Mouse (Mus musculus): ENCODE data around the gene Cds2. TPM values are rescaled to one million over a fixed set of nuclear protein-coding genes. Genes with fewer than 3 reads are reported as not detected.
"Not testable (repeated sequence)": the region's sequence is repeated elsewhere in the genome, so short reads cannot be mapped to it uniquely, and the experiment has no call there.

Cds2 gene
- polyA plus RNA-seq, 1 experiment from 2014 or later, result 44.7 TPM

- DNase-seq (peak; percentile 20), ATAC-seq (ENCODE audit: low FRiP score, low TSS enrichment) (peak; percentile 64; the same call in 1 of the 2 replicates)
- 37% methylated on average over 15 of the region's 15 CpGs for whole genome bisulfite sequencing
- no peaks in the 10 kb centered on the region for H3K36me3 ChIP-seq (ENCODE audit: control insufficient read depth, insufficient read depth, low read length)
- H3K4me3 ChIP-seq (replicated peaks; ENCODE audit: low read depth, low read length), result no peak overlapping the region
- 0 out of 2 replicates have a peak overlapping the region, but pooled peaks have one; percentile 13 for H3K27ac ChIP-seq (replicated peaks; ENCODE audit: low read depth, low read length)
- no peak overlapping the region for H3K9ac ChIP-seq (replicated peaks; ENCODE audit: low read length)
- H3K9me3 ChIP-seq (ENCODE audit: control insufficient read depth, low read length), result no peaks in the 10 kb centered on the region
- no peaks in the 10 kb centered on the region for H3K27me3 ChIP-seq (ENCODE audit: control insufficient read depth, insufficient read depth, low read length)
- H3K4me1 ChIP-seq (ENCODE audit: control insufficient read depth, insufficient read depth, low read length), result peaks cover 22% of the 10 kb centered on the region
- H3K4me2 ChIP-seq (ENCODE audit: low read length), result no peak overlapping the region
These were observed 20.5 kb downstream of the Cds2 start for GRCm38 (mm10) chr2:132283236-132284070.

- no peaks in the 10 kb centered on the region for H3K36me3 ChIP-seq (ENCODE audit: control insufficient read depth, insufficient read depth, low read length)
- no peak overlapping the region for H3K9ac ChIP-seq (replicated peaks; ENCODE audit: low read length)
- H3K9me3 ChIP-seq (ENCODE audit: control insufficient read depth, low read length), result no peaks in the 10 kb centered on the region
- no peak overlapping the region for H3K4me2 ChIP-seq (ENCODE audit: low read length)
- H3K27ac ChIP-seq (replicated peaks; ENCODE audit: low read depth, low read length), result no peak overlapping the region
- no peak overlapping the region for H3K4me3 ChIP-seq (replicated peaks; ENCODE audit: low read depth, low read length)
- no peak for ATAC-seq (ENCODE audit: low FRiP score, low TSS enrichment)
- WGBS, result 91% methylated on average over 12 of the region's 12 CpGs
- no peak for DNase-seq
- H3K27me3 ChIP-seq (ENCODE audit: control insufficient read depth, insufficient read depth, low read length), result no peaks in the 10 kb centered on the region
- peaks cover 21% of the 10 kb centered on the region for H3K4me1 ChIP-seq (ENCODE audit: control insufficient read depth, insufficient read depth, low read length)
These were observed 21.7 kb downstream of the Cds2 start for GRCm38 (mm10) chr2:132284492-132285139.

- peaks cover 19% of the 10 kb centered on the region for H3K4me1 ChIP-seq (ENCODE audit: control insufficient read depth, insufficient read depth, low read length)
- 95% methylated on average over 5 of the region's 5 CpGs for WGBS
- not testable (repeated sequence) for DNase-seq; H3K9me3 ChIP-seq (ENCODE audit: control insufficient read depth, low read length); ATAC-seq (ENCODE audit: low FRiP score, low TSS enrichment); H3K4me2 ChIP-seq (ENCODE audit: low read length); H3K36me3 ChIP-seq (ENCODE audit: control insufficient read depth, insufficient read depth, low read length); H3K9ac ChIP-seq (replicated peaks; ENCODE audit: low read length); H3K27ac ChIP-seq (replicated peaks; ENCODE audit: low read depth, low read length); H3K4me3 ChIP-seq (replicated peaks; ENCODE audit: low read depth, low read length); H3K27me3 ChIP-seq (ENCODE audit: control insufficient read depth, insufficient read depth, low read length)
These were observed 22.8 kb downstream of the Cds2 start for GRCm38 (mm10) chr2:132285722-132286121.

GRCm38 (mm10) chr2:132286376-132287076, 23.6 kb downstream of the Cds2 start:
- H3K36me3 ChIP-seq (ENCODE audit: control insufficient read depth, insufficient read depth, low read length), result no peaks in the 10 kb centered on the region
- H3K27ac ChIP-seq (replicated peaks; ENCODE audit: low read depth, low read length), result no peak overlapping the region
- DNase-seq (no peak), ATAC-seq (ENCODE audit: low FRiP score, low TSS enrichment) (no peak)
- no peak overlapping the region for H3K9ac ChIP-seq (replicated peaks; ENCODE audit: low read length)
- peaks cover 25% of the 10 kb centered on the region for H3K4me1 ChIP-seq (ENCODE audit: control insufficient read depth, insufficient read depth, low read length)
- H3K9me3 ChIP-seq (ENCODE audit: control insufficient read depth, low read length), result no peaks in the 10 kb centered on the region
- no peaks in the 10 kb centered on the region for H3K27me3 ChIP-seq (ENCODE audit: control insufficient read depth, insufficient read depth, low read length)
- no peak overlapping the region for H3K4me3 ChIP-seq (replicated peaks; ENCODE audit: low read depth, low read length)
- WGBS, result 91% methylated on average over 9 of the region's 9 CpGs
- no peak overlapping the region for H3K4me2 ChIP-seq (ENCODE audit: low read length)

GRCm38 (mm10) chr2:132289213-132289612, 26.3 kb downstream of the Cds2 start:
- H3K9ac ChIP-seq (replicated peaks; ENCODE audit: low read length); H3K4me3 ChIP-seq (replicated peaks; ENCODE audit: low read depth, low read length); DNase-seq; H3K4me2 ChIP-seq (ENCODE audit: low read length); H3K36me3 ChIP-seq (ENCODE audit: control insufficient read depth, insufficient read depth, low read length); H3K27ac ChIP-seq (replicated peaks; ENCODE audit: low read depth, low read length); H3K27me3 ChIP-seq (ENCODE audit: control insufficient read depth, insufficient read depth, low read length); ATAC-seq (ENCODE audit: low FRiP score, low TSS enrichment); H3K9me3 ChIP-seq (ENCODE audit: control insufficient read depth, low read length): not testable (repeated sequence)
- H3K4me1 ChIP-seq (ENCODE audit: control insufficient read depth, insufficient read depth, low read length), result peaks cover 15% of the 10 kb centered on the region
- 86% methylated on average over 5 of the region's 7 CpGs for WGBS

GRCm38 (mm10) chr2:132290808-132291207, 27.9 kb downstream of the Cds2 start:
- ATAC-seq (ENCODE audit: low FRiP score, low TSS enrichment) (no peak), DNase-seq (no peak)
- no peak overlapping the region for H3K4me2 ChIP-seq (ENCODE audit: low read length)
- no peak overlapping the region for H3K4me3 ChIP-seq (replicated peaks; ENCODE audit: low read depth, low read length)
- no peaks in the 10 kb centered on the region for H3K27me3 ChIP-seq (ENCODE audit: control insufficient read depth, insufficient read depth, low read length)
- H3K9ac ChIP-seq (replicated peaks; ENCODE audit: low read length), result no peak overlapping the region
- peaks cover 21% of the 10 kb centered on the region for H3K36me3 ChIP-seq (ENCODE audit: control insufficient read depth, insufficient read depth, low read length)
- H3K4me1 ChIP-seq (ENCODE audit: control insufficient read depth, insufficient read depth, low read length), result peaks cover 15% of the 10 kb centered on the region
- H3K27ac ChIP-seq (replicated peaks; ENCODE audit: low read depth, low read length), result no peak overlapping the region
- no peaks in the 10 kb centered on the region for H3K9me3 ChIP-seq (ENCODE audit: control insufficient read depth, low read length)
- 77% methylated on average over 6 of the region's 6 CpGs for WGBS

GRCm38 (mm10) chr2:132291265-132291664, 28.3 kb downstream of the Cds2 start:
- H3K4me2 ChIP-seq (ENCODE audit: low read length), result no peak overlapping the region
- H3K4me1 ChIP-seq (ENCODE audit: control insufficient read depth, insufficient read depth, low read length), result peaks cover 15% of the 10 kb centered on the region
- peaks cover 25% of the 10 kb centered on the region for H3K36me3 ChIP-seq (ENCODE audit: control insufficient read depth, insufficient read depth, low read length)
- H3K9me3 ChIP-seq (ENCODE audit: control insufficient read depth, low read length), result no peaks in the 10 kb centered on the region
- WGBS, result 70% methylated on average over 3 of the region's 3 CpGs
- H3K4me3 ChIP-seq (replicated peaks; ENCODE audit: low read depth, low read length), result no peak overlapping the region
- no peaks in the 10 kb centered on the region for H3K27me3 ChIP-seq (ENCODE audit: control insufficient read depth, insufficient read depth, low read length)
- H3K27ac ChIP-seq (replicated peaks; ENCODE audit: low read depth, low read length), result no peak overlapping the region
- no peak for ATAC-seq (ENCODE audit: low FRiP score, low TSS enrichment)
- no peak for DNase-seq
- H3K9ac ChIP-seq (replicated peaks; ENCODE audit: low read length), result no peak overlapping the region

- peak; percentile 38 for DNase-seq
- H3K27ac ChIP-seq (replicated peaks; ENCODE audit: low read depth, low read length), result no peak overlapping the region
- 20% methylated on average over 4 of the region's 4 CpGs for WGBS
- no peak overlapping the region for H3K4me3 ChIP-seq (replicated peaks; ENCODE audit: low read depth, low read length)
- H3K27me3 ChIP-seq (ENCODE audit: control insufficient read depth, insufficient read depth, low read length), result no peaks in the 10 kb centered on the region
- no peak for ATAC-seq (ENCODE audit: low FRiP score, low TSS enrichment)
- peaks cover 32% of the 10 kb centered on the region for H3K36me3 ChIP-seq (ENCODE audit: control insufficient read depth, insufficient read depth, low read length)
- no peaks in the 10 kb centered on the region for H3K9me3 ChIP-seq (ENCODE audit: control insufficient read depth, low read length)
- H3K9ac ChIP-seq (replicated peaks; ENCODE audit: low read length), result no peak overlapping the region
- peaks cover 15% of the 10 kb centered on the region for H3K4me1 ChIP-seq (ENCODE audit: control insufficient read depth, insufficient read depth, low read length)
- H3K4me2 ChIP-seq (ENCODE audit: low read length), result no peak overlapping the region
These were observed 29.1 kb downstream of the Cds2 start for GRCm38 (mm10) chr2:132292083-132292482.

All from midbrain, embryonic 14.5 days (tissue).